Mouse (Mus musculus) lung, postnatal 0 days (tissue): ENCODE results near the gene Kcna3.

Experiments used
- CTCF ChIP-seq: IDR thresholded peaks from 2 replicates; pipeline ENCODE4 v1.5.1; 2016; ENCODE audit warnings: antibody characterized with exemption, mild to moderate bottlenecking
- EP300 ChIP-seq: IDR thresholded peaks from 2 replicates; pipeline ENCODE4 v1.6.1; 2016; ENCODE audit warnings: antibody characterized with exemption, mild to moderate bottlenecking, control low read depth

GRCm38 (mm10) chr3:107075705-107076104 is 39.7 kb downstream of the Kcna3 start:
- TF ChIP-seq CTCF (no peak), EP300 (no peak)
